Mouse (Mus musculus) urinary bladder, postnatal 10 days (tissue): Measurements from ENCODE around the gene Cacna1e.

Experiments
- DNase-seq: peaks from one replicate; pipeline ENCODE4 v3.0.0; 2022; ENCODE audit warnings: low spot score

Gene Cacna1e

DNA sequence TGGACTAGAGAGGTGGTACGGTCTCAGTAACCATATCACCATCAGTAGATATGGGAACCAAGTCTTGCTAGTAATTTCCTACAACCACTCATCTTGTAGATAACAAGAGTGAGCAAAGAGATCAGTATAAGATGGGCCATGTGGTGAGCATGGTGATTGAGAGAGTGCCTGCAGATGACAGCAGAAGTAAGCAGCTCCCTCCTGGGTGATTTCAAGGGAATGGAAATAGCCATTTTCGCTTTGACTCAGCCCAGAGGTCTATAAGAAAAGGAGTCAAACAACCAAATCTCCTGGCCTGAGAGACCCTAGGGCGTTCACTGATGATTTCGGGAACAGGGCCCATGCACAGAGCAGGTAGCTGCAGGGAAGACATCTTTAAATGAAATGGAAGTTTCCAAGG, 45.0 kb downstream of the Cacna1e start:
- DNase-seq, result no peak

DNA sequence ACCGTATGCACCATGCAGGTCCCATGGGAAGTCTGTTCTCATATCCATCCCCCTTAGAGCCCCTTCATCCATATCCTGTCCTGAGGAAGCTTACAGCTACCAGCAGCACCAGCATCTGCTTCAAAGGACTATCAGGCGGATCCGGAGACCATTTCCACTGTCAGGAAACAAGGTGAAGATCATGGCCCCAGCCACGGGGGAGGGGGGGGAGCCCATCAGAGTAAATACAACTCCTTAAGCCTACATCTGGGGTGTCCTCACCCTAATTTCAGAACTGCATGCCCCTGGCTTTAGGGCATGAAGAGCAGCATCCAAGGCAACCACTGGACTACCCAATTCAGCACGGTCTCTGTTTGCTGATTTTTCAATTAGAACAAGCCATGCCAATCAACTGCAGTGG, 47.8 kb downstream of the Cacna1e start:
- no peak for DNase-seq

DNA sequence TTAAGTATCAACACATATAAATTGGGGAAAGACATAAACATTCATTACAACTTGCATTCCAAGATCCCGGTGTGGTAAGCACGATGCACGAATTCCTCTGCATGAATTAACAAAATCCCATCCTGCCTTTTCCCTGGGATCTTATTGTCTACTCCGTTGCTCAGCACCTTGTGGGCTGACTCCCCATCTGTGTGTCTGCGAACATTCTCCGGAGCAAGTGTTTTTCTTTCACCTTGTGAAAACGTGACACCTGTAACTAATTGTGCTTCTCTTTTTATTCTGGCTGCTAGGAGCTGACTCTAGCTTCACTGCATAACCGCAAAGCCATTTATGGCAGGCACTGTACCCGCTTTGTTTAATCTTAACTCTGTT, 52.1 kb downstream of the Cacna1e start:
- no peak for DNase-seq

DNA sequence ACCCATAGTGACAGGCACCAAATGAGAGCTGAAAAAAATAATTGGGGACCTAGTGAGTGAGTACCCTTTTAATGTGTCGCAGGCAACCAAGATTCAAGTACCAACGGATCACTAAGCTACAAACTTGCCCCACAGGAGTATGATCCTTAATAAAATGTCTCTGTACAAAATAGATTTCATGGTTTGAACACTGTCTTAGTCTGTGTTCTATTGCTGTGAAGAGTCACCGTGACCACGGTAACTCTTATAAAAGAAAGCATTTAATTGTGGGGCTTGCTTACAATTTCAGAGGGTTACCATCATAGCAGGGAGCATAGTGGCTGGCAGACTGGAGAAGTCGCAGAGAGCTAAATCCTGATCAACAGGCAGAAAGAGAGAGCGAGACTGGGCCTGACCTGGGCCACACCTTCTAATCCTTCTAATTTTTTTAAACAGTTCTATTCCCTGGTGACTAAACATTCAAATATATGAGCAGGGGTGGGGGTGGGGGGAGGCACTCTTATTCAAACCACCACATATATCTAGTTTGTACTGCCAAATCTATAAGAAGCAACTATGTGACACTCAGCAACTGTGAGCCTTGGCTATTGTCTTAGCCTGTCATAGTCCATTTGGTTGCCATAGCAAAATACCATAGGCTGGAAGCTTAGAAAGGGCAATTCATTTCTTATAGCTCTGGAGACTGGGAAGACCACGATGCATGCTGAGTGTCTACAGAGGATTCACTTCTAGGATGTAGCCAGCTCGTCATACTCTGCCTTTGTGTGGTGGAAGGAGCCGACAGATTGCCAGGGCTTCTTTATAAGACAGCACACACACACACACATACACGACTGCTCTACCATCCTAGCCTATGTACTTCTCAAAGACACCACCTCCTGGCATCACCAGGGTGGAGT, 52.8 kb downstream of the Cacna1e start:
- DNase-seq, result no peak

DNA sequence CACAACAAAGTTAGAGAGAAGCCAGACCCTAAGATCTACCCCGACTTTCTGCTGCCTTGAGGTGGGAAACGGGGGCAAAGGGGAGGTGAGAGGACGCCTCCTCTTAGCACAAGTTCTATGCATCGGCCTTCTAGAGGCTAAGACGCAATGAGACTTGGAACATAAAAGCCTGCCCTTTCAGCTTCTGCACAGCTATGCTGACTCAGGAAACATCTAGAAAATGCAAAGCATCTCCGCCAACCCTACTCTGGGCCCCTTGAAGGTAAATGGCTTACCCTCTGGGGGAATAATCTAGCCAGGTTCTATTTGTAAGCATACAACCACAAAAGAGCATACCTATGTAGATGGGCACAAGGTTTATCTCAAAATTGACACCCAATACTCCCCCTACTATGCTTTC, 54.2 kb downstream of the Cacna1e start:
- no peak for DNase-seq

DNA sequence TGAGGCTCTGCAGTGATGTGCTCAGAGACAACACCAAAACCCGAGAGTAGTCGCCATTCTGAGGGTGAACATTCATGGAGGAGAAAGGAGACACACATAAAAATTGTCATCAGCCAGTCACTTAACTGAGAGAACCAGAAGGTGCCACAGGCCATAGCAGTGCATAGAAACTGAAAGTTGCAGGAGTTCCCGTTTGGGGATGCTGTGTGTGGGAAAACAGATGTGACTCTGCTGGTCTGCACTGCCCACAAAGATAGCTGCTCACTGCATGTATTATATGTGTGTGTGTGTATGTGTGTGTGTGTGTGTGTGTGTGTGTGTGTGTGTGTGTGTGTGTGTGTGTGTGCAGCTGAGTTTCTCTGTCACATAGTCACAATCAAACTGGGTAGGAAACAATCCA, 61.2 kb downstream of the Cacna1e start:
- DNase-seq, result no peak

DNA sequence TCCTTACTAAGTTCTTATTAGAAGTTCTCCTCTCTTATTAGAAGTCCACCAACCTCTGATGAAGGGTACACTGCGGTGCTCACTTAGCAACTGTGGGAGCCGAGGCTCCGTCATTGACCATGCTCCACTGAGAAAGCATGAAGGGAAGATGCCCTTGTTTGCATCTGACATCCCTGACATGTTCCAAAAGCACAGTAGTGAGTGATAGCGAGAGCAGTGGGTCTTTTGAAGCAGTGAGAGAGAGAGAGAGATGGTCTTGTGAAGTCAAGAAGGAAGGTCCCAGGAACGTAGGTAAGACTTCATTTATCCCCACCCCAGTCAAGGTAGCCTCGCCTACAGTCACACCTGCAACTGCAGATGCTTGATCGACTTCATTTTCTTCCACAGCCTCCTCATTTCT, 63.9 kb downstream of the Cacna1e start:
- no peak for DNase-seq

DNA sequence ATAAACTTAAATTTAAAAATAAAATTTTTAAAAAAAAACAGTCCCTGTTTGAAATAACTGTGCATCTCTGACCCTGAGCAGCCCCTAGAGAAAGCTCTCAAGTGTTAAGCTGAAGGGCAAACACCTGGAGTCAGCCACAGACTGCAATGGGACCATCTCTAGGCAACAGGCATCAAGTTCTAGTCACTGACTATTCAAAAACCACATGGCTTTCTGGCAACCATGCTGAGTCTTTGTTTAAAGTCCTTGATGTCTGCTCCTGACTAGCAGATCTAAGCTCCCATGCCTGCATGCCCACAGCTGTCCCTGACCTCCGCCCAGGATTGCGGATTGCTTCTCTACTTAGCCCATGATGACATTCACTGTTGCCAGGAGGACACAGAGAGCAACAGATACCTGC, 64.3 kb downstream of the Cacna1e start:
- DNase-seq, result no peak

DNA sequence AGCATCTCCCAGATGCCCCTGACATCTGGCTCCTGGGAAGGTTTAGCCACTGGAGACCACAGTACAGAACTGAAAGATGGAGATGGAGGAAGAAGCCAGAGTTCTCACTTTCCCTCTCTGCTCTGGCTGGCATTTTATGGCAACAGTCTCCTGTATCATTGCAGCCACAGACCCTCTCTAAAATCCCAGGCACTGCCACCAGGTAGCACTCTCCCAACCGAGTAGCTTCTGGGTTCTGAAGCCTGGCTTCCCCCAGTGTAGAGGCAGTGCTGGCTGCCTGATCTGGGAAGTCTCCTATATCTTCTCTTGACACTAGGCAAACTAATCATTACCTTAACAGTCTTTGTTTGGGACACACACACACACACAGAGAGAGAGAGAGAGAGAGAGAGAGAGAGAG, 65.6 kb downstream of the Cacna1e start:
- no peak for DNase-seq

DNA sequence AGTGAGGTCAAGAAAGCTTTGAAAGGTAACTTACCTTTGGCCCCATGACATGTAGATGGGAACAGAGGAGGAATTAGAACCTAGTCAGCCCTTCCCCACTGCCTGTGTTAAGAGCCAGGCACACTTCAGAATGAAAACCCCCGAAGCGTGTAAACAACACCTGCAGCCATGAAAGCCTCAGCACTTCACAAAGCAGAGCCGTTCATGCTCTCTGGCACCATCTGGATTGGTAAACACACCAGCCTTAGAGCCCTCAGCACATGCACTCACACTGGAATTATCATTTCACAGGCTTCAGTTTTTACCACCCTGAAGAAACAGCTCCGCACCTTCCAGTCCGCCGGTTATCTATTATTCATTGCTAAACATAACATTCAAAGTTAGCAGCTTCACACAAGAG, 67.5 kb downstream of the Cacna1e start:
- no peak for DNase-seq

DNA sequence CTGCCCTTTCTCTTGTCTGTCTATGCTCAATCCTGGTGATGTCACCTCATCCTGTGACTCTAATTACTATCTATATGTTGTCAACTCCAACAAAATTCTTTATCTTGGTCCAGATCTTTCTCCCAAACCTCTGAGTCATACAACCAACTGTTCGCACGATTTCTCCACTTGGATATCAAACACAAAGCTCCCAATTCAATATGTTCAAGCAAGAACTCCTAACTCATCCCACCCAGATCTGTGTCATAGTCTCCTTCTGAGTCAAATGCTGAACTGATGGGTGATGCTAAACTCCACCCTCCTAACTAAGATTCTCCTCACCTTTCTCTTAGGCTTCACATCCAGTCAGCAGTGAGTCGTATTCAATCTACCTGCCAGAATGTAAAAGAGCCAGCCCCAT, 68.0 kb downstream of the Cacna1e start:
- DNase-seq, result no peak

DNA sequence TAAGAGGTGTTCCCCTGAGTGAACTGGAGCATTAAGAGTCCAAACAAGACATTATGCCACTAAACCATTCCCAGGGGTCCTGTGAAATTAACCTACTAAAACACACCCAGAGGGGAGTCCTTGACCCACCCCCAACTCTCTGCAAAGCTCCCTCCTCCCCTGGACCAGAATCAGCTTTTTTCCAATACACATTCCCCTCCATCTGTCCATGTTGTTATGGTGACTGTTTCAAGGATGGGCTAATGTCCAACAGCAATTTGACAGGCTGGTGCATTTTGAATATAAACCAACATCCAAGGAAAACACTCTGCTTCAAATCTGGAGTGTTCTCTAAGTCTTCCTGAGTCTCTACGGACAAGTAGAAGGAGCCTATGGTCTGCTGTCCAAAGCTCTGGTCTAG, 78.6 kb downstream of the Cacna1e start:
- no peak for DNase-seq

DNA sequence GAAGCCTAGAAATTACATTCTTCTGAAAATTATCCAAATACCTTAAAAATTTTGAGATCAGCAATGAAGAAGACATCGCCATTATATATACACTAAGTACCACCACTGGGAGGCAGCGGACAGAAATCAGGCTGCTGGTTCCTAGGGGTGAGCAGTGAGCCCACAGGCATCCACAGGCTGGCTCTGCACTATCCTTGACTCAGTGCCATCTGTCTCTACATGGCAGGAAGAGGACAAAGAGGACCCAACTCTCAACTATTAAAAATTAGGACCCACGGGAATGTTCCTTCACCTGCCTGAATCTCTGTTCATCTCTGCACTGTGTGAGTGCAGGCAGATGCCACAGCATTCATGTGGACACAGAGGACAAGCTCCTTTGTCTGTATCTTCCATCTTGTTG, 79.3 kb downstream of the Cacna1e start:
- DNase-seq, result no peak

DNA sequence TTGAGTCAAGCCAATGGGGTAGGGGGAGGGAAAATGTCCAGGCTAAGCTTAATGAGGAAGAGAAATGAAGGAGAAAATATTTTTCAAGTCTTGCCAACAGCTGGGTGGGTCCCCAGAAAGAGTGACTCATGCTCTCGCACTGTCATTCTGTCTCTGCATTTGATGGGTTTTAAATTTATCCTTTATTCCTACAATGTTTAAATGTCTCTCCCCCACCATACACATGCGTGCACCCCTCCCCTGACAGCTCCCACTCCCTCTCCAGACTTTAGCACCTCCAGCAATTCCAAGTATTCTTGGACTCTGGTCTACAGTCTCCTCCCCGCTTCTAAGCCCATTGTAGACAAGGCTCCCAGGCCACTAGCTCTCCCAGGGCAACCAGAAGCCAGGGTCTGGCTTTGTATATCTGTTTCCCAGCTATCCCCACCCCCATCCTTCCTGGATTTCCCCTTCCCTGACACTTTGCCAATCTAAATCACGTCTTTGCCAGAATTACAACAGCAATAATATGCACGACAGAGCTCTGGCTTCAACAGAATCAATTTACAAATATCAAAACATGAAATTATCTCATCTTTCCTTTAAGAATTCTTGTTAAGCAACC, 81.9 kb downstream of the Cacna1e start:
- DNase-seq, result no peak

DNA sequence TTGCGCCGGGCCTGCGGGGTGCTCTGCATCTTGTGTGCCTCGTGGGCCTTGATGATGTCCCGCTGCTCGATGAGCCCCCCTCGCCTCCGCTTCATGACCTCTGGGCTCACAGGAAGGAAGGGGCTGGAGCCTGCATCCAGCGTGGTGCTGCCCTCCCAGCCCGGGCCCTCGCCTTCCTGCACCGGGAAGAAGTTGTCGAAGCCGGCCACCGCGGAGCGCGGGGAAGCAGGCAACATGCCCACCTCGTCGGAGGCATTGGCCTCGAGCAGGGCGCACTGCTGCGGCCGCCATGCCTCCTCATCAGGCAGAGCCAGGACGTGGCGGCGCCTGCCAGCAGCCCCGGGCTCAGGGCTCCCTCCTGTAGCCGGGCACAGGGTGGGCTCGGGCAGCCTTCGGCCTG, 85.0 kb downstream of the Cacna1e start:
- DNase-seq, result no peak

DNA sequence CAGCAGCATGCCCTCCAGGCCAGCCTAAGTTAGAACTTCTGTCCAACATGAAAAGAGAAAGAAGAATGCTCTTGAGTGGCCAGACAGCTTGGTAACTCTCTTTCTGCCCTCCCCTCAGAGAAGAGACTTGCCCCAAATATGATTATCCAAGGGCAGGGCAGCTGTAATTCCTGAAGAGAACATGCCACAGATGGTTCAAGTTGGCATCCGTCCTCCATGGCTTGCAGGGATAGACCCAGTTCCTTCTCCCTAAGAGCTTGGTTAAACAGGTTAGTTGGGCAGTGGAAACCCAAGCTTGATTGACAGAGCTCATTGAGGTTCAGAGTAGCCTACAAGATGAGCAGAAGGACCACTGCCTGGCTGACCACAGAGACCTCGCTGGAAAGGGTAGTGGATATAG, 85.5 kb downstream of the Cacna1e start:
- no peak for DNase-seq

DNA sequence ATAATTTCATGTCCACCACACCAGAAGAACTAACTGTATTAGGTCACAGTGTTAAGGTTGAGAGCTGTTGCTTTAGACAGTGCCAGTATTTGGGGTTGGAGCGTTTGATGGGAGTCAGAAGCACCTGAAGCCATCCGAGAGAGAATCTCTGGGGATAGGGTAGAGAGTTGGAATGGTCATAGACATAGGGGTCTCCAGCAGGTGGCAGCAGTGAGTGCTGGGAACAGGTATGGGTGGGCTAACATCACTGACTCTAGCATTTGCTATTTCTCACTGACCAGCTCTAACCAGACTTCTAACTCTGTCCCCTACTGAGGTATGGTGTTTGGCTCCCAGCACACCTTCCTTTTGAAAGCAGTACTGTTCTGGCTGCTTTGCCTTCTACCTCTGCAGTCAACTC, 87.6 kb downstream of the Cacna1e start:
- no peak for DNase-seq

DNA sequence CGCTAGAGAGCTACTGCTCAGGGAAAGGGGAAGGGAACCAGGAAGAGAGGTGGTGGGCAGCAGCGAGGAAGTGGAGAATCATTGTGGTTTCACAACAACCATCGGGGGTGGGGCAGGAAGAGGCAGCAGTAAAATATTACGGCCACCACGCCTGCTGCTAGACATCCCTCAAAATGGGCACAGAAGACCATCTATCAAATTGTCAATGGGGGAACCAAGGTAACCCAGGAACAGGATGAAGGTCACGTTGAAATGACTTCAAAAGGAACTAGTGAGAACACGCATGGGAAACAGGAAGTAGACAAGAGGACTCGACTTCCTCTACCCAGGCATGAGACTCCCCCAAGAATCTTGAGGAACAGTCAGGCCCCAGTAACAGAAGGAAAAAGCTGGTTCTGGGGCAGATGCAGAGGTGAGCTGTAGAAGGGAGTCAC, 89.8 kb downstream of the Cacna1e start:
- no peak for DNase-seq

DNA sequence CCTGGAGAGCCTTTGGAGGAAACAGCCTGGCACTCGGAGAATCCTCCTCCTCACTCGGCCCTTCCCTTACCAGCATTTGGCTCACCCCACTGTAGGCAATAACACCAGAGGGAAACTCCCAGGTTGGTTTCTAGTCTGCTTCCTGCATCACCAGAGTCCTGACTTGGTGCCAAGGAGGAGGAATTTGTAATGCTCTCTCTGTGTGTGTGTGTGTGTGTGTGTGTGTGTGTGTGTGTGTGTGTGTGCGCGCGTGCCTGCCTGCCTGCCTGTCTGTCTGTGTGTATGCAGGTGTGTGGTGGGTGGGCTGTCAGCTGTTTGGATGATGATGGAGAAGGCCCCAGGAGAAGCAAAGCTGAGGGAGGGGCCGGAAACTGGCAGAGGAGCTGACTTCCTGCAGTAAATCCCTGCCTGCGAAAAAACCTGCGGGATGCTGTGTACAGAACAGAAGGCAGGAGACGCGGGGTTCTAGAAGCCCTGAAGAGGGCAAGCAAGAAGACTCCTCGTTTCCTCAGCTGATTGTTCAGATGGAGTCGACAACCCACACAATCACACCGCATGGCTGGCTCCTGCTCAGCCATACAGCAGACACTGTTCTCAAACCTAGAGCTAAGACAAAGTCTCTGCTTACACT, 92.6 kb downstream of the Cacna1e start:
- DNase-seq, result no peak

DNA sequence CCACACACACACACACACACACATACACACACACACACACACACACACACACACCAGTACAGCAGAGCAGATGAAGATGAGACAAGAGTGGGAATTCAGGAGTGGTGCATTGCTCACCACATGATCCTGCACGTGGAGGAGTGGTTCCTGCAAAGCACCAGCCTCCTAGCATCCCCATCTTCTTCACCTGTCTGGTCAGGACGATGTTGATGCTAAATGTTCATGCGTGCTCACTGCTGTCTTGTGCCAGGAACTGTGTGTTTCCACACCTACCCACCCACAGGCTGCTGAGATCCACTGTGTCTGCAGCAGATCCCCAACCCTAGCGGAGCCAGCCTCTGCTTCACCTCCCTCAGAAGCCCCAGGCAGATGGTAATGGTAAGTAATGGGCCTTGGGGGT, 95.8 kb downstream of the Cacna1e start:
- DNase-seq, result no peak

DNA sequence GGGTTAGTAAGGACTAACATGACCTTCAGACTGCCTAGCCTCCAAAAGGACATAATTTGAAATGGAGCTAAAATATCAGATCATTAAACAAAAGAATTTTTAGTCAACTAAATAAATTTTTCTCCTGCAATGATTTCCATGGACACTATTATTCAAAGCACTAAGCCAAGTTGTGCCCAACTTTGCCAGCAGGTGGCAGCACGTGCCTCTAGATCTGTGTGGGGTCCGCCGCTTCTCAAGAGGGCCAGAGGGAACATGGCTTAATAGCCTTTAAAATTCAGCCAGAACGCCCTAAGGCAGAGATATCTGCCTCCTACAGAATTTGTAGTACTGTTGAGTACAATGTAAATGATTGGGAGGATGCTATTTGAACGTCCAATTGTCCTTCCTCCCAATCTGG, 96.2 kb downstream of the Cacna1e start:
- DNase-seq, result no peak

DNA sequence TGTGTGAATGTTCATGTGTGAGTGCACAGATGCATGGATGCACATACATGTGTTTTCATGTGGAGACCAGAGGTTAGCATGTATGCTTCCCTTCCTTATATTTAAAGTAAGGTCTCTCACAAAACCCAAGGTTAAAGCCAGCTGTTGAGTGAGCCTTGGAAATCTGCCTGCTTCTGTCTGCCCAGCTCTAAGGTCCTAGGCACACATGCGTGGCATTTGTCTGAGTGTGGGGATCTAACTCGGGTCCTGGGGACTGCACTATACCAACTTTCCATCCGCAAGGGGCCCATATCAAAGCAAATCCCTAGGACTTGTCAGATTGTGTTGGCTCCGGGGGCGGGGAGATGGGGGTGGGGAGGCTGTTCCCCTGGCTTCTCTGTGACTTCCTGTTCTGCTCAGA, 96.9 kb downstream of the Cacna1e start:
- DNase-seq, result no peak

DNA sequence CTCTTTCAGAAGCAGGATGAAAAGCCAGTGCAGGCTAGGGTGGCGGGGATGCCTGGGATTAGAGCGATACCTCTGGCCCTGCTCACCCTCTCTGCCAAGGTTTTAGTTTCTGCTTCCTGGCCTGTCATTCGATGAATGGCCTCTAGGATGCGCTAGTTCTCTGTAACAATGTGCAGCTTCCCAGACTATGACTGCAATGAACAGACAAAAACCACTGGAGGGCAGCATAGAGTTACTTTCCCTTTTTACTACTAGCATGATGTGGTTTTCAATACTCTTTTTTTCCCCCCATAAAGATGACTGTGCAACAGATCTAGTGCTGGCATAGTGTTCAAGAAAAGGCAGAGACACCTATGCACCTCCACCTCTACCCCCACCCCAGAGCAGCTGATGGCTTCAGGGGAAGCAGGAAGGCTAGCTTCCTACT, 98.0 kb downstream of the Cacna1e start:
- DNase-seq, result no peak
